Mouse (Mus musculus) forebrain, postnatal 0 days (tissue): ENCODE measurements at regions not wholly inside any gene's neighbourhood (a gene's known extent, or its start where the extent isn't known, plus 50 kb on each side); places are given as distances from the start of the nearest gene placed in this dataset.

Experiments
- ATAC-seq: fragments of 200-750 bp; cut with Nextera tagmentation; 2 replicates; pipeline ENCODE4 v1.8.0; 2017; ENCODE audit warnings: mild to moderate bottlenecking, moderate library complexity
- DNase-seq: peaks from one replicate; pipeline ENCODE4 v3.0.0-alpha.2; 2015
- H3K27ac ChIP-seq: fragments of 300-500 bp; sonication (generic); 2 replicates; pipeline ENCODE4 v1.5.1; 2014; ENCODE audit warnings: low read depth, mild to moderate bottlenecking, antibody characterized with exemption, low read length, moderate library complexity, mixed read lengths
- H3K27me3 ChIP-seq: fragments of 300-500 bp; sonication (generic); 2 replicates; pipeline ENCODE4 v1.6.1; 2014; ENCODE audit warnings: mild to moderate bottlenecking, low read length, mixed read lengths; ENCODE audit not compliant: insufficient read depth
- H3K36me3 ChIP-seq: fragments of 300-500 bp; sonication (generic); 2 replicates; pipeline ENCODE4 v1.6.1; 2014; ENCODE audit warnings: mild to moderate bottlenecking, moderate library complexity; ENCODE audit not compliant: insufficient read depth
- H3K4me1 ChIP-seq: fragments of 300-500 bp; sonication (generic); 2 replicates; pipeline ENCODE4 v1.6.1; 2014; ENCODE audit warnings: antibody characterized with exemption; ENCODE audit not compliant: insufficient read depth
- H3K4me2 ChIP-seq: fragments of 300-500 bp; sonication (generic); 2 replicates; pipeline ENCODE4 v1.6.1; 2014; ENCODE audit warnings: low read depth, mild to moderate bottlenecking, moderate library complexity
- H3K4me3 ChIP-seq: fragments of 300-500 bp; sonication (generic); 2 replicates; pipeline ENCODE4 v1.5.1; 2014; ENCODE audit warnings: low read depth, low read length, mixed read lengths
- H3K9ac ChIP-seq: fragments of 300-500 bp; sonication (generic); 2 replicates; pipeline ENCODE4 v1.6.1; 2014; ENCODE audit warnings: mild to moderate bottlenecking
- H3K9me3 ChIP-seq: fragments of 300-500 bp; sonication (generic); 2 replicates; pipeline ENCODE4 v1.6.1; 2016; ENCODE audit warnings: low read length
- CTCF ChIP-seq: sonication (generic); IDR thresholded peaks from 2 replicates; pipeline ENCODE4 v1.5.1; 2016; ENCODE audit warnings: antibody characterized with exemption, control low read depth, low read depth
- WGBS: fragments of 180-500 bp; shearing (Covaris S2); extraction: QIAGEN DNeasy Blood & Tissue Kit; methylation state at CpG from one replicate; pipeline ENCODE4 v1.1.7; 2014; 5-methylcytosine and 5-hydroxymethylcytosine counted together

GRCm38 (mm10) chr9:112831102-112831501 is 595.4 kb upstream of the Arpp21 start:
- no peak overlapping the region for H3K9ac ChIP-seq
- no peak for TF ChIP-seq CTCF
- WGBS, result 50% methylated on average over 2 of the region's 2 CpGs
- no peak overlapping the region; the same call in 1 of the 2 replicates for H3K27ac ChIP-seq
- H3K4me3 ChIP-seq, result no peak overlapping the region
- DNase-seq, result peak; percentile 40
- H3K27me3 ChIP-seq, result no peaks in the 10 kb centered on the region
- no peaks in the 10 kb centered on the region for H3K9me3 ChIP-seq
- no peaks in the 10 kb centered on the region for H3K36me3 ChIP-seq
- ATAC-seq, result peak; percentile 14; the same call in 1 of the 2 replicates
- H3K4me1 ChIP-seq, result no peaks in the 10 kb centered on the region
- H3K4me2 ChIP-seq, result no peak overlapping the region

DNA sequence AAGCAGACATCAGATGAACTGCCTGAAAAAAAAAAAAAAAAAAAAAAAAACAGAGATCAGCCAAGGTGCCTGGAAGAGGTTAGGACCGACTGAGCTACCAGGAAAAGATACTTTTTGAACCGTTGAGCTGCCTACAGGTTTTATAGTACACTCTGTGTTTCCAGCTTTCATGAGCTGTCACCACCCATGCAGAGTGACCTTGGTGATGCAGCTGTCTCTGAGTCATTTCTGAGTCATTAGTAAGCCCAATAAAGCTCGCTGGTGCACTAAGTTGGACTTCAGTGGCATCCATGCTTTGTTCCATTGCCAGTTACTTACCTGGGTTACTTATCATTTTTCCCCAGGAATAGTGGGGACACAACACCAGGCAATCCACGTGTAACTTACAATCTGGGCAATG is 592.9 kb upstream of the Arpp21 start:
- no peak for ATAC-seq
- 85% methylated on average over 4 of the region's 4 CpGs for WGBS
- H3K27me3 ChIP-seq, result no peaks in the 10 kb centered on the region

DNA sequence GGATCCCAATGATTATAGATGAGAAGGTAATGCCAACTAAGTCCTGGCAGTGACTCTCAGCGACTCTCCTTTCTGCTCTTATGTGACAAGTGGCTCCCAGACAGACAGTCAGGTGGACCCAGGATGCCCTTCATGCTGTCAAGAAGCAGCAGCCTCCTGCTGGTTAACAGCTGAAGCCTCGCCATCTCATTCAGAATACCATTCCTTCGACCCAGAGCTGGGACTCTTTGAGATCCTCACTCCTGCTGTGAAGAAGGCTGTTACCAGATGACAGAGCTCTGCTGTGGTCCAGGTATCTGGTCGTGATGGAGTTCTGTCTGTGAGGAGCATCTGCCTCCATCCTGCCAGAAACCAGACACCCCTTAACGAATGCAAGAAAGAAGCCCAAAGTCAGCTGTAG is 590.9 kb upstream of the Arpp21 start:
- no peaks in the 10 kb centered on the region for H3K27me3 ChIP-seq
- H3K27ac ChIP-seq, result no peak overlapping the region
- H3K36me3 ChIP-seq, result no peaks in the 10 kb centered on the region
- no peak overlapping the region for H3K4me3 ChIP-seq
- ATAC-seq (no peak), DNase-seq (no peak)
- no peaks in the 10 kb centered on the region for H3K4me1 ChIP-seq
- no peak overlapping the region for H3K9ac ChIP-seq
- no peaks in the 10 kb centered on the region for H3K9me3 ChIP-seq
- TF ChIP-seq CTCF, result no peak
- 61% methylated on average over 5 of the region's 5 CpGs for WGBS
- H3K4me2 ChIP-seq, result no peak overlapping the region

More for the DNA sequence above, 592.9 kb upstream of the Arpp21 start:
- Histone ChIP-seq H3K36me3 (no peaks in the 10 kb centered on the region), H3K9ac (no peak overlapping the region), H3K4me1 (no peaks in the 10 kb centered on the region), H3K4me3 (no peak overlapping the region), H3K27ac (no peak overlapping the region), H3K9me3 (no peaks in the 10 kb centered on the region), H3K4me2 (no peak overlapping the region)
- no peak for TF ChIP-seq CTCF
- DNase-seq, result no peak

DNA sequence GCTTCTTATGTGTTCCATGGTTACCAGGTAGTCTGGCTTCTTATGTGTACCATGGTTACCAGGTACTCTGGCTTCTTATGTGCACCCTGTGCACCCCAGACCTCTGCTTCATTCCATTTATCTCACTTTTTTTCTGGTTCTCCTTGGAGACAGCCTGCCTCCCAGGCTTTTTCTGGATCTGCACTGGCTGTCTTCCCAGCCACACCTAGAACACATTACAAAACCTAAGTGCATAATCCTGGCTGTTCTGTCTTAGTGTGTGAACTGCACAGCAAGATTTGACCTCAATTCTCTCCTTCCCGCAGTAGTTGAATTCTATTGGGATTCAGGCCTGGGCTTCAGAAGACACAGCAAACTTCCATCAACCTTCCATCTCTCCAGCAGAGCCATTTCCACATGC is 586.2 kb upstream of the Arpp21 start:
- Histone ChIP-seq H3K9ac (no peak overlapping the region), H3K27me3 (no peaks in the 10 kb centered on the region), H3K4me3 (no peak overlapping the region), H3K27ac (no peak overlapping the region), H3K36me3 (no peaks in the 10 kb centered on the region), H3K4me2 (no peak overlapping the region), H3K9me3 (no peaks in the 10 kb centered on the region), H3K4me1 (no peaks in the 10 kb centered on the region)
- WGBS, result 78% methylated on average over 1 of the region's 1 CpGs
- TF ChIP-seq CTCF, result no peak
- no peak for DNase-seq
- no peak for ATAC-seq

DNA sequence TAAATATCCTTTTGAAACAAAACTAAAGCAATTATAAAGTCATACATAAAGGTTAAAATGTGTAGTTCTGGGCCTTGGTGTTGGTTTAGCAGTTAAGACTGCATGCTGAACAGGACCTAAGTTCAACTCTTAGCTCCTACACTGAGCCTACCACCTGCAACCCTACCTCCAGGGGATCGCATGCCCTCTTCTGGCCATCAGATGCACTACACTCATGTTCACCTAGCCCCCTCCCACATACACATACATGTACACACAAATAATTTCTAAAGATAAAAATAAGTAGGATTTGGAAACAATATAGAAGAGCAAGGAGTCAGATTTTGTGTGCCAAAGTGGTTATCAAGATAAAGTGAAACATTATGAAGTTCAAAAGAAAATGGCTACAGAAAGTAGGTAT is 576.2 kb upstream of the Arpp21 start:
- no peak overlapping the region for H3K27ac ChIP-seq
- H3K4me1 ChIP-seq, result no peaks in the 10 kb centered on the region
- 31% methylated on average over 1 of the region's 1 CpGs for WGBS
- TF ChIP-seq CTCF, result peak; percentile 39
- H3K9ac ChIP-seq, result no peak overlapping the region
- ATAC-seq (no peak), DNase-seq (no peak)
- no peak overlapping the region for H3K4me3 ChIP-seq
- no peaks in the 10 kb centered on the region for H3K36me3 ChIP-seq
- H3K9me3 ChIP-seq, result no peaks in the 10 kb centered on the region
- H3K27me3 ChIP-seq, result no peaks in the 10 kb centered on the region
- no peak overlapping the region for H3K4me2 ChIP-seq

DNA sequence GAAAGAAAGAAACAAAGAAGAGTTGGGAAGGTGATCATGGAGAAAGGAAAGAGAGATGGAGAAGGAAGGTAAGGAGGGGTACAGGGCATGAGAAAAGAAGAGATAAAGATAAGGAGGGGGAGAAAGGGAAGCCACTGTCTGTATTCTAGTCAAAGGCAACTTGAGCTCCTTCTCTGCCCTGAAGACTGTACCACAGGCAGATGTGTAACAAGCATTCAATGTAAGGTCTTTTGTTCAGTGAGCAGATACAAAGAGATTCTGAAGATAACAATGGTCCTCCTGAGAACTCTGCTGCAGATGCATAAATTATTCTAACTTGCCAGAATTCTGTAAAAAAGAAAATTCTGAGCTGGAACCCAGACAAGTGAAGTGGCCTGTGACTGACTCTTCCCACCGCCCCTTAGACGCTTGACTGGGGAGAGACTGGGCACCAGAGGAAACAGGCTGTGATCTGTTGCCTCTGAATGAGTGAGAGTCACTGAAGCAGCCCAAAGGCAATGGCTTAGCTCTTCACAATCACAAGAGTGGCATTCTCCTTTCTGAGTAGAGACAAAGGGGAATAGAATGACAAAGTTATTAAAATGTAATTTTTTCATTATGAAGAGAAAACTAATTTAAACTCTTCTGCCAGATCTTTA is 564.0 kb upstream of the Arpp21 start:
- H3K4me1 ChIP-seq, result no peaks in the 10 kb centered on the region
- H3K27me3 ChIP-seq, result no peaks in the 10 kb centered on the region
- H3K4me2 ChIP-seq, result no peak overlapping the region
- H3K4me3 ChIP-seq, result no peak overlapping the region
- ATAC-seq (no peak), DNase-seq (no peak)
- no peak overlapping the region for H3K27ac ChIP-seq
- no peak for TF ChIP-seq CTCF
- H3K36me3 ChIP-seq, result no peaks in the 10 kb centered on the region
- H3K9me3 ChIP-seq, result no peaks in the 10 kb centered on the region
- WGBS, result 29% methylated on average over 2 of the region's 2 CpGs
- H3K9ac ChIP-seq, result no peak overlapping the region

DNA sequence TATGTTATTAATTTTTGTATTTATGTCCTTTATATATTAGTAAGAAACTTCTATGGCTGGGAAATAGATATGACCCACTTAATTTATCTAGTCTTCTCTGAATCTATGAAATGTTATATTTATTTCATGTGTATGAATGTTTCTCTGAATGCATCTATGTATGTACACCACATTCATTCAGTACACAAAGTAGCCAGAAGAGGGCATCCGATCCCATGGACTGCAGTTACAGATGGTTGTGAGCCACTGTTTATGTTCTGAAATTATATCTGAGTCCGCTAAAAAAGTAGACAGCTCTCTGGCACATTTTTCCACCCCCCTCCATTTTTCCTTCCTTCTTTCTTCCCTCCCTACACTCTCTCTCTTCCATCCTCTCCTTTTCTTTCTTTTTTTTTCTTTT is 557.8 kb upstream of the Arpp21 start:
- Histone ChIP-seq H3K27me3 (no peaks in the 10 kb centered on the region), H3K4me3 (no peak overlapping the region), H3K27ac (no peak overlapping the region), H3K4me1 (no peaks in the 10 kb centered on the region), H3K4me2 (no peak overlapping the region), H3K9me3 (no peaks in the 10 kb centered on the region), H3K36me3 (no peaks in the 10 kb centered on the region), H3K9ac (no peak overlapping the region)
- ATAC-seq (no peak), DNase-seq (no peak)
- 72% methylated on average over 2 of the region's 2 CpGs for WGBS
- peak; percentile 31; the same call in 1 of the 2 replicates for TF ChIP-seq CTCF
